Mouse (Mus musculus) adrenal gland, postnatal 36 days (tissue): ENCODE data around the gene Shisa2. TPM values are rescaled to one million over a fixed set of nuclear protein-coding genes. Genes with fewer than 3 reads are reported as not detected.
"Not testable (repeated sequence)": the region's sequence is repeated elsewhere in the genome, so short reads cannot be mapped to it uniquely, and the experiment has no call there.

Experiments
- DNase-seq, 2 experiments: peaks; one replicate each; pipeline ENCODE4 v3.0.0; 2021; ENCODE audit warnings: mixed read lengths in 1 of 2
- long read RNA-seq, 2 experiments: library from polyadenylated mRNA; stranded (forward); transcript quantifications; one replicate each; pipeline ENCODE4 v2.0.0; 2021; ENCODE audit warnings: borderline sequencing depth in 2 of 2
- total RNA-seq, 2 experiments: library from RNA; stranded (reverse); gene quantifications; 2 replicates each; pipeline ENCODE4 v1.2.3; 2021

The Shisa2 gene
- total RNA-seq: 1 to 10 TPM; 1.1 to 1.4 TPM
- long read RNA-seq, experiment 1, partial matches to known transcripts: 0 of 5 reads
- long read RNA-seq, experiment 1, other reads (novel, unspliced or antisense): 1 of 5 reads
- long read RNA-seq, experiment 2, partial matches to known transcripts: 0 of 1 reads
- long read RNA-seq, experiment 2, other reads (novel, unspliced or antisense): 0 of 1 reads

DNA sequence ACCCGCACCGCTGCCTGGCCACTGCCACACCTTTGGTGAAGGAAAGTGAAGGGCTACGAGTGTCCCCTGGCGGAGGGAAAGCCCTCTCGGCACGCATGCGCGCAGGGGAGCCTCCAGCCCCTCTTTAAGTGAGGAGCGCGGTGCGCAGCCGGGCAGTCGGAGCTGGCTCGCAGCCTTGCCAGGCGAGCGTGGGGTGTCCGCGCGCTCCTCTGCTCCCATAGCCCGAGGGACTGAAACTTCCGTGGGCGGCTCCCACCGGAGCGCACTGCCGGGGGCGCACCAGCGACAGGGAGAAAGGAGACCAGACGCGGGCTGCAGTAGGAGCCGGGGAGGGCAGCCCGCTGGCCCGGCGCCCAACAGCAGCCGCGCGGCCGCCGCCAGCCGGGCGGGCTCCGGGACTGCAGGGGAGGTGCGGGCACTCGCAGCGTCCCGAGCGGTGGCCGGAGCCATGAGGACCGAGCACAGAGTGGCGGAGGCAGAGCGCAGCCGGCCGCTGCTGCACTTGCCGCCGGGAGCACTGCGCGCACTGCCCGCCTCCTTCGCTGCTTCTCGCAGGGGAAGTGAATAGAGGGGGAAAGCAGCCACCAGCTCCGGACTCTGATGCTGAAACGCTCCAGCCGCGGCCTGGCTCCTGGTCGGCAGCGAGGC lies at the start of gene Shisa2:
Gene Shisa2 (plus strand): TSS at position 151 of the 648 bp plus-strand sequence.
- DNase-seq: peak; percentile 86 to 88

DNA sequence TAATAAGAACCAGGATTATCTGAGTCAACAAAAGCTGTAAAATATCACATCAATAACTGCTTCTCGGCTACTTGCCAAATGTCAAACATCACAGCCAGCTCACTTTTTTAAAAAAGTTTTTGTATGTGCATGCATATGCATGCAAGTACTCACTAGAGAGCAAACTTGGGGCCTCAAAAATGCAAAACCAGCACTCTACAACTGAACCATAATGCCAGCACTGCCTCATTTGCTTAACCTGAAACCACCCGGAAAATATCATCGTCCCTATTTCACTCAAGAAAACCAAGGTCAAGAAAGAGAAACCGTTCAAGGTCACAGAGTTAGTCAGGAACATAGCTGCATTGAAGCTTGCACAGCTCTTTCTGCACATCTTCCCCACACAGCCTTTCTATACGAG lies 48.7 kb upstream of the Shisa2 start:
- DNase-seq: no peak

DNA sequence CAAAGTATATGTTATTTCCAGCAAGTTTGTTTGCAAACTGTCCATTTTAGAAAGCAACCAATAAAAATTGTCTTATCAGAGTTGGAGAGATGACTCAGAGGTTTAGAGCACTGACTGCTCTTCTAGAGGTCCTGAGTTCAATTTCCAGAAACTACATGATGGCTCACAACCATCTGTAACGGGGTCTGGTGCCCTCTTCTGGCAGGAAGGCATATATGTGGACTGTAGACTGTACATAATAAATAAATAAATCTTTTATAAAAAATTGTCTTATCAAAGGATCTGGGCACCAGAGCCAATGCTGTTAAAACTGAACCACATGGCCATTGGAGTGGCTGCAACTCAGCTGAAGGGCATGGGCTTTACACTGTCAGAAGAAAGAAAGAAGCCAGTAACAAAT lies 34.5 kb upstream of the Shisa2 start:
- DNase-seq: peak; percentile 25 to 60

DNA sequence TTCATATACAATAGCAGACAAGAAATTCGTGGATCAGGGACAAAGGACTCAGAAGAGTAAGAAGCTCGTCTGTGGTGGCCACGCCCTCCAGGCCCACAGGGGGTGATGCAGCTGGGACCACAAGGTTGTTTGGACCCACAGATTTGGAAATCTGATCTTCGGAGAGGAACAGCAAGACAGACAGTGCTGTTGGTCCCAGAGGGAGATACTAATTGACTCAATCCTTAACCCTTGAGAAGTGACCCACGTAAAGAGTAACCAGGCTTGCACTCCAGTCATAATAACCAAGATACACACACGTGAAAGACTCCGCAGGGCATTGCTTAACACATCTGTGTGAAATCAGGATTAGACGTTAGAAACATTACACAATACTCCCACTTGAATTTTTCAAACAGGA lies 33.2 kb upstream of the Shisa2 start:
- DNase-seq: no peak

DNA sequence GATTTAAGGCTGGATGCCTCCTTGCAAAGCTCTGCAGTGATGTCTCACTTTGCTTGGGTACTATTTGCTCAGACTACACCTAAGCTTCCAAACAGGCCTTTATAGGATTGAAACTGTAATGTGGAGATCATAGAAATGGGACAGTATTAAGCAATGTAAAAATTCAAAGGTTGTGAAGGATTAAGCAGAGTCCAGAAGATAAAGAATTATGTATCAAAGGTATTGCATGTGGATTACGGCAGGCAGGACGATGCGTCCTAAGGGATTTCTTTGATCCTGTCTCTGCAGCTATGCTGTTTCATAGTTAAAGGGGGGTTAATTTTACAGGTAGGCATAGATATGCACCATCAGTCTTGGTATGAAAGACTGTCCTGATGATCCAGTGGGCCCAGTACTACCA lies 32.5 kb upstream of the Shisa2 start:
- no peak for DNase-seq

DNA sequence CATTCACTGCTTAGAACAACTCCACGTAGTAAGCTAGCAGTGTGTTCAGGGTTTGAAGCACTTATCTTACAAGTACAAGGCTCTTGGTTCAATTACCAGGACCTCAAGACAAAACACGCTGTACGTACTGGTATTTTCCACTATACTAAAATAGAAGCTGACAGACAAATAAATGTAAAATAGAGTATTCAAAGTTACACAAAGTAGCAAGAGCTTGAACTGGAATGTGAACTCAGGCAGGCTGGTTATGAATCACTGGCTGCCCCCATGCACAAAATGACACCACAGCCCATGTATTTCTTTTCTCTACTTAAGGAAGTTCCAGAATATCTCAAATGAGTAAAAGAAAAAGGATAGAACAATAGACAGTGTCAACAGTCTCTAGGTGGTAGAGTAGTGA lies 30.1 kb upstream of the Shisa2 start:
- no peak for DNase-seq

DNA sequence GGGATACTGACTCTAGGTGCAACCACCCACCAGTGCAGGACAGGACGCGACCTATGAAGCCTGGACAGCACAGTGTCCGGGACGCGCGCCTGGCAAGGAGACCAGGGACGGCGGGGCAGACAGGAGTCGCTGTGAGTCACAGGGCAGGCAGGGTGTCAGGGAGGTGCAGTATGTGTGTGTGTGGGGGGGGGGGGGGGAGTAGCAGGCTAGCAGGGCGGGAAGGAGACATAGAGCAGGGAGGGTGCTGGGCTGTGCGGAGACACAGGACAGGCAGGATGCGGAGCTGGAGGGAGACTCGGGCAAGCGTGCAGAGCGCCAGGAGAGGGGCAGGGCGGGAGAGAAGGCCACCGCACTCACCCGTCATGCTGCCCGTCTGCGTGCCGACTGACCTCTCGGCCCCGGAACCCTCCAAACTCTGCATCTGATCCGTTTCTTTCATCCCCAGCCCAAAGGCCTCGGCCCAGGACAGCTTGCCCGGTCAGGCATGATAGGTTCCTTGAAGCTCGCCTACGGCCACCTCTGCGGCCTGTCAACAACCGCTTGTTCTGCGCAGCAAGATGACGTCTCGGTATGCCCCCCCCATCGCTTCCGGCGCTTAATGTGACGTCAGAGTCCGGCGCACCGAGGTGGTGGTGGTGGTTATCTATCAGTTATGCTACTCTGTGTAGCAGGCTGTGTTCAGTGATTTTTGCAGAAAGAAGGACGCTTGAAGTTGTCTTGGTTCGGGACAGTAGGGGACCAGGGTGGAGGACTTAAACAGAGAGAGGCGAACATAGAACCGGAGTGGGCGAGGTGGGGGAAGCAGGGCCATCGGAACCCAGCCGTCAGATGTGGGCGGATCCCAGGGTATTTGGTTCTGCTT lies 27.5 kb upstream of the Shisa2 start, which contains the start of gene Cdadc1:
Gene Cdadc1 (minus strand): TSS at position 562 of the 862 bp plus-strand sequence.
- peak; percentile 94 to 95 for DNase-seq

DNA sequence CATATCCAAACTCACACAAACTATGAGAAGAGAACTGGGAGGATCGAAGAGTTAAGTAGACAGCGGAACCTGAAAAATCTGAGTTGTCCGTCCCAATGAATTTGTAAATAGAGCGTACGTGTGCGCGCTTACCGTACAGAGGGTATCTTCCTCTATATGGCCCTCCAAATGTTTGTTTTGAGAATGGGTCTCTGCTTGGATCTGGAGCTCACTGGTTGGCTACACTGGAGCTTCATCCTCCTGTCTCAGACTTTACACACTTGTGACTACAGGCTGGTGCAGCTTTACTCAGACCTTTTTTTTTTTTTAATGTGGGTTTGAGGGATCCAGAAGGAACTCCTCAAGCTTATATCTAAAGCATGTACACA lies 26.9 kb upstream of the Shisa2 start:
- DNase-seq: no peak

DNA sequence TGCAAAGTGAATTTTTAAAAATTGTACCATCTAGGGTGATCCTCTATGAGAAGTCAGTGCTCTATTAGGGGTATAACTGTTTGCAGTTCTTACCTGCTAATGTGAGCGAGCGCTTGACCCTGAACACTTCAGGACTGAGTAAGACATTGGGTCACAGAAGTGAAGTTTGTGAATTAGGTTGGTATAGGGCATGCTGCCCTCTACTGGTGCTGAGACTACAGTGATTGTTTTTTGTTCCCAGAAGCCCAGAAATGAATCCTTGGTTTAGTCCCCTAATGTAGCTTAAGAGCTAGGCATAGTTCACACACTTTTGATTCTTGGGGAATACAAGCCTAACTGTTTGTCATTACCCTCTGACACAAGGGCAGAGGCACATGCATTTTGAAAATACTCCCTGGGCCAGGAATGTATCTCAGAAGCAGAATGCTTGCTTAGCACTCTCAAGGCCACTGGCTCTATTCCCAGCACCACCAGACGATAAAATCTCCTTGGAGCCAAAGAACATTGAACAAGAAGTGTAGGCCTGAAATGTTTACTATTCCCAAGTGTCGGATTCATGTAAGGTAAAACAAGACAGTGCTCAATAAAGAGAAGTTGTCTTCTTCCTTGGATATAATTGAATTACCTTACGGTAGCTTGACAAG lies 21.0 kb upstream of the Shisa2 start:
- DNase-seq: peak; percentile 25 to 51

DNA sequence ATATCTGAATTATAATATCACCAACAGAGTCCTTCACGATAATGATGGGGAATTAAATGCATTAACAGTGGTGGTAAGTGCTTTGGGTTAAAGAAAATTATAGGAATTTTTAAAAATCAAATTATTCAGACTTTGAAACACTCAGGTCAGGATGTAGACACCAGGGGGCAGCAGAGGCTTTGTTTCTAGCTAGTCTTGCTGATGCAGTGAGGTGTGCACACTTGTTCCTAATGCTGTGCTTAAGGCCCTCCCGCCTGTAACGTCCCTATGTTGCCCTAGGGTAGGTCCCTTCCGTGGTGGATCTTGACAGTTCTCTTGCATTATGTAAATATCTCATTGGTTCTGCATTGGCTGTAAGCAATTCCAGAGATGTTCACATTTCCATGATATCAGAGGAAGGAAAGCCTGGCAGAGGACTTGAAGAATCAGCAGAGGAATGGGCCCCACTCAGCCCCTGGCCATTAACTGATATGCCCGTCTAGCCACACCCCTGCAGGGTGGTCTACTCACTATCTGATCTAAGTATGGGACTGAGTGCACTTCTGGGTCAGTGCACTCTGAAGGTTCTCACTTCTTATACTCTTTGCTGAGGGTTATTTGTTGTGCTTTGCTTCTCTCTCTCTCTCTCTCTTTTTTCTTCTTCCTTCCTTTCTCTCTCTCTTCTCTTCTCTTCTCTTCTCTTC lies 19.3 kb upstream of the Shisa2 start:
- peak; percentile 75 to 85 for DNase-seq

DNA sequence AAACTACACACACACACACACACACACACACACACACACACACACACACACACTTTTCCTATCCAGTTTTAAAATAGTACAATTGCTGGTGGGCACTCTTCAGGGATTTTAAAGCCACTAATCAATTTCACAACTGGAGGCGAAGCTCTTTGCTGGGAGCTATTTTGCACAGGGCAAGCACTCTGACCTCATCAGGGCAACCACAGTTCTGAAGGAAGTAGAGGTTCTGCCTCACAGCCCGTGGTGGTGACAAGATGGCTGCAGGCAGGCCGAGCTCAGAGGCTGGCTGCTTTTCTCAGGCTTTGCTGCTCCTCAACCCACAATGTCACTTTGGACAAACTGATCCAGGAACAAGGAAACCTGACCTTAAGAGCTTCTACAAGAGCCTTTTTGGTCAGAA lies 18.1 kb upstream of the Shisa2 start:
- no peak for DNase-seq

DNA sequence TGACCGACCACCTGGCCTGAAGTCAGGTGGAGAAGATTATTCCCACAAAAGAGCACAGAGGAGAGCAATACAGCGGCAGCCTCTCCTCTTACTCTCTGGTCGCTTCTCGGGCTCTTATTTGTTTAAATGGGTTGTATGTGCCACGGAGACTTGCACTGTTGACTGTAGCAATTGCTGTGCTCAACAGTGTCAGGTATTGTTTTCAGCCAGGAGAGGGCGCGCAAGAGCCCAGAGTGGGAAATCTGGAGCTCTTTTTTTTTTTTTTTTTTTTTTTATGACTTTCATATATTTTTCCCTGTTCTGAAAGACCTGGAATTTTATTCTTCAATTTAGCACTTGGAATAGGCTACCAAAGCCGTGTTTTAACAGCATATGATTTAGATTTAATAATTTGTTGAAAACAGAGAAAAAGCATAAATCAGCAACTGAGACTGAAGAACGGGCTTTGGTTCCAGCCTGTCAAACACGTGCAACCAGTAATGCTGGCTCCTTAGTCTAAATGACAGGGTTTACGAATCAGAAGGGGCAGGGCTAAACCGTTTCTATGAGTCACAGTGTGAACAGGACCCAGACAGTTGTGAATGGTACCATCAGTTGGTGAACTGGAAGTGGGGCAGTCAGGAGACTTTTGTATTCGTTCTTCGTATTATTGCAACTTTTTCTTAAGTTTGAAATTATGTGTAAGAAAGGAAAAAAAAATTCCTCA lies 12.0 kb upstream of the Shisa2 start:
- peak; percentile 75 to 83 for DNase-seq

DNA sequence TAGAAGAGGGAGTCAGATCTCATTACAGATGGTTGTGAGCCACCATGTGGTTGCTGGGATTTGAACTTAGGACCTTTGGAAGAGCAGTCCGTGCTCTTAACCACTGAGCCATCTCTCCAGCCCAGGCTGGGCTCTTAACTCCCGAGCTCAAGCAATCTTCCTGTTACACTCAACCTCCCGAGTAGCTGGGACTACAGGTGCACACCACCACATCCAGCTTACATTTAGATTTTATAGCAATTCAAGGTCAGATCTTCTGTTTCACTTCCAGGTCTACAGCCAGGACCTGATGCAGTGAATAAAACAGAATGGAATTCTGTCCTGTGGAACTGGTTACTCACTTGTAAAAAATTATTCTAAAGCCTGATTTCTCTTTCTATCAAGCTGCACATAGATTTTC lies 11.0 kb upstream of the Shisa2 start:
- not testable (repeated sequence) for DNase-seq

DNA sequence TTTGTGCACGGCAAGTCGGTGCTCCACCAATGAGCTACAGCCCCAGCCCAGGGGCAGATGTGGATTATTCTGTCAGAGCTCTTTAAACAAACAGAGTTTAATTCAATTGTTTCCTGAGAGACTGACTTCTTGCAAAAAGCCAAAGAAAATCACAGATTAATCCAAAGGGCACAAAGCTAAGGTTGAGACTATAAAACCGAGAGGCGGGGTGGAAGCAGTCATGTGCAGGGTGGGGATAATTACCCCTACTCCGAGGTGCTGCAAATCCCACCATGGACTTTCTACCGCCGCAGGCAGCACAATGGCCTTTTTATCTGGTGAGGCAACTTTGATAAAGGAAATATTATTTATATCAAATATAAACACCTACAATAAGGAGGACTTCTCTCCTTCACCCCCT lies 8.3 kb upstream of the Shisa2 start:
- no peak for DNase-seq

DNA sequence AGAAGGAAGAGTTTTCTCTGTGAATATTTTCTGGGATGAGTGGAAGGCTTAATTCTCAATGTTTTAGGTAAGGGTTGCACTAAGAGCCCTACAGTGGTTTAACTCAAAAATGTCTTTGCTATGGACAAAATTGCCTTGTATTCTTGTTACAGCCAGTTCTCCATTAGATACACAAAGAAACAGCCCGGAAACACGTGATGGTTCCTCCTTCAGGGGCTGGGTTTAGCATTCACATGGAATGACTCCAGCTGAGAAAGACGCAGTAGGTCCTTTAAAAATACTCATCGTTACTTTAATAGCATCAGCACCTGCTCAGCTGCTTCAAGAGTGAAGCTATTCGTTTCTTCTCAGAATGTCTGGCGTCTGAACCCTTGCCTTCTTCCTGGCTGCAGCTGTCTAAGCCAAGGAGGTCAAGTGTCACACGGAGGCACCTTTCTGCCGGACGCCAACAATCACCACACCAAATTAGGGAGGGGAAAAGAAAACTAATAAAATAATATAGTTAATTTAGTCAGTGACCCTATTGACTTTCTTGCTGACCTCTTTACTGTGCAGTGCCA lies 702 bp upstream of the Shisa2 start:
- no peak for DNase-seq

DNA sequence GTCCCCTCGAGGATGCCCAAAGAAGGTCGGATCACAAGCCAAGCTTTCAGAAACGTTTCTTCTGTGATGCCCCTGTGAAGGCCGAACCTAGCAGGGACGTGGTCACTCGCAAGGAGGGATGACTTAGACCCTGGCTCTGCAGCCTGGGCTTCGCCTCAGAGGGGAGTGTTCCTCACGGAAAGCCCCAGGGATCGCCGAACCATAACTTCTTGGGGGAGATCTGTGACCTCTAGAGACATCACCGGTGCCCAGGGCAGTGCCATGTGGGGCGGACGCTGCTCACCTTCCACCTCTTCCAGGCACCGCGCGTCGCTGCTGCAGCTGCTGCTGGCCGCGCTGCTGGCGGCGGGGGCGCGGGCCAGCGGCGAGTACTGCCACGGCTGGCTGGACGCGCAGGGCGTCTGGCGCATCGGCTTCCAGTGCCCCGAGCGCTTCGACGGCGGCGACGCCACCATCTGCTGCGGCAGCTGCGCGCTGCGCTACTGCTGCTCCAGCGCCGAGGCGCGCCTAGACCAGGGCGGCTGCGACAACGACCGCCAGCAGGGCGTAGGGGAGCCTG lies 777 bp downstream of the Shisa2 start:
- peak; percentile 55 for DNase-seq

DNA sequence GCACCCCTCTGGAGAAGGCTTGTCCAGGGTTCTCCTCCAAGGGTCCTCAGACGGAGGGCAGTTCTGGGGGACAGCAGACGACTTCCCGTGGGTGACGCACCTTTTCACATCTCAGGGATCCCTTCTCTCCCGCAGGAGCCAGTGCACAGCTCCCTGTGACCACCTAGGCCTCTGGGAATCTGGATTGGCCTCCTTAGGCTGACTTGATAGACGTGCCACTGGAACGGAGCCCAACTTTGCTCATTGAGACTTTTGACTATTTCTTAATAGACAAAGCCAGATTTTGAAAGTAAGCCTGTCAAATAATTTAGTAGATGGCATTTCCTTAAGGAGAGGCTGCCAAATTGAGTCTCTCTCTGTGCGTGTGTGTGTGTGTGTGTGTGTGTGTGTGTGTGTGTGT lies 1.6 kb downstream of the Shisa2 start:
- DNase-seq: no peak

DNA sequence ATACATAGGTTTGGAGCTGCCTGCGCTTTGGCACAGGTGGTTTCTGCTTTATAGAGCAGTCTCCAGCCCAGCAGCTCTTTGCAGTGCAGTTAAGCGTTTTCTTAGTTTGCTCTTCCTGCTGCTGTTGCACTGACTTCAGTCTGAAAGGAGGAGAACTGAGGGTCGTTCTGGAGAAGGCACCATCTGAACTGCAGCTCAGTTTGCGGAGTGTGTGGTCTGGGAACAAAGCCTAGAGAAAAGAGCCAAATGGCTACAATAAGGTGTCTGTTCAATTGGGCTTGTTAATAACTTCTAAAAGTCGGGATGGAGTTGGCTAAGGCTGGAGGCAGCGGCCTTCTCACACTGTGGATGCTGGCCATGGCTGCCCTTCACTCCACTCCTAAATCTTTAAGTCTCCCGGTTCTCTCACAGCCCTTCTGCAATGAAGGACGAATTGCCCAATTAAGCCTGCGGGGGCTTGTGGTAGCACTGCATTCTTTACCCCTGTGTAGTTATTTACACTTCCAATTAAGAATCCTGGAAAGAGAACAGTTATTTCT lies 2.1 kb downstream of the Shisa2 start:
- no peak for DNase-seq

DNA sequence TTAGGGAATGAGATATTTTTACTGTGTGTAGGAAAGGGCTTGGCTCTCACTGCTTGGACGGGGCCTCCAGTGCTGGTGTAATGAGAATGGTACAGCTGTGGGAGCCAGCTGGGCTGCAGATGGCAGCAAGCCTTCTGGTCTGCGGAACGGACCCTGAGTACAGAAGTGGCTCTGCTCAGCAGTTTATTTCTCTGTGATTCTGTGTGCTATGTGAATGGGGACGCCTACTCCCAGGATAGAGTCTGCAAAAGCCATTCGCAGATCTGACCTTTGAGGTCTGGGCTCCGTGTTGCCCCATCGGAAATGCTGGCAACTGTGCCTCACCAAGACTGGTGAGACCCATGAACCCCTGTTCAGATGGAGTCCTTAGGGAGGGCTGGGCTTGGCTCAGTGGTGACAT lies 2.7 kb downstream of the Shisa2 start:
- DNase-seq: no peak

DNA sequence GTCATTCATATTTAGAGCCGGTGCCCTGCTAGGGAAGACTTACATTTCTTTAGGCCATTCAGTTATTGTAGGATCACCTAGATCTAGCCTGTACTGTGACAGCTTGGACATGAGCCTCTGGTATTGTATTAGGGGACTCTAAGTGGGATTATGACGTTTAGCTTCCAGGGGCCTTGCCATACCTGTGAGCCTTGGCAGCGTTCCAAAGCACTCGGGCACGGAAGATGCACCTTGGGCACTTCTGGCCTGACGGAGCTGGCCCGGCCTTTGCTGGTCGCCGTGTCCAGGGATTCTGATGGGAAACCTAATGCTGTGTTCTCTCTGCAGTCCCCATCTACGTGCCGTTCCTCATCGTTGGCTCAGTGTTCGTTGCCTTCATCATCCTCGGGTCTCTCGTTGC lies 4.2 kb downstream of the Shisa2 start:
- DNase-seq: no peak

DNA sequence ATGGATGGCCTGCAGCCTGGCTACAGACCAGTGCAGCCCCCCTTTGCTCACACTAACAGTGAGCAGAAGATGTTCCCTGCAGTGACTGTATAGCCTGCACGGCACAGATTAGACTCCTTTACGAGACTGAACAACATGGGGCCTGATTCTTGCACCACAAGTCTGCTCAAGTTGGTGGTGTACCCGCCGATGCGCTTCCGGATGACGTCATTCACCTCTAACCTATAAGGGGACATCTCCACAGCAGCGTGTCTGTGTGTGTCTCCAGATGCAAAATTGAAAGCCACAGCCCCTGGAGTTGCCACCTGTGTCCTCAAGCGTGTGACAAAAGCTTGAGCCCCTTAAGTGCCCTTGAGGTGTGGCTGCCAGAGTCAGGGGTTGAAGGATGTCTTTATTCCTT lies 5.0 kb downstream of the Shisa2 start:
- DNase-seq: no peak
